Mouse (Mus musculus): ENCODE data around the gene Cyp11a1. TPM values are rescaled to one million over a fixed set of nuclear protein-coding genes. Genes with fewer than 3 reads are reported as not detected.

Cyp11a1 gene
- polyA plus RNA-seq, 1 experiment, result 0.67 TPM

GRCm38 (mm10) chr9:58047061-58047460, 40.9 kb downstream of the Cyp11a1 start:
- Histone ChIP-seq H3K27ac (ENCODE audit: insufficient read depth, low read length) (no peak overlapping the region), H3K27me3 (ENCODE audit: control insufficient read depth, insufficient read depth, low read length) (no peaks in the 10 kb centered on the region), H3K4me3 (ENCODE audit: extremely low read depth, insufficient read depth, insufficient read length) (no peak overlapping the region), H3K36me3 (ENCODE audit: control insufficient read depth, insufficient read depth, low read length) (no peaks in the 10 kb centered on the region), H3K4me1 (ENCODE audit: control insufficient read depth, insufficient read depth, insufficient read length) (no peaks in the 10 kb centered on the region; the same call in 1 of the 2 replicates)
- WGBS, result 24% methylated on average over 10 of the region's 10 CpGs
- TF ChIP-seq POLR2A (IDR thresholded peaks at IDR 0.05; ENCODE audit: low read depth, low read length) (no peak), CTCF (IDR thresholded peaks at IDR 0.05; ENCODE audit: extremely low read depth, insufficient read depth, insufficient read length, insufficient replicate concordance) (no peak)
- DNase-seq (ENCODE audit: low read depth in 1 of 2, low spot score in 2 of 2), result no peak

- H3K4me1 ChIP-seq (ENCODE audit: control insufficient read depth, insufficient read depth, insufficient read length), result no peaks in the 10 kb centered on the region; the same call in 1 of the 2 replicates
- WGBS, result 53% methylated on average over 6 of the region's 6 CpGs
- TF ChIP-seq CTCF (IDR thresholded peaks at IDR 0.05; ENCODE audit: extremely low read depth, insufficient read depth, insufficient read length, insufficient replicate concordance), result no peak
- TF ChIP-seq POLR2A (IDR thresholded peaks at IDR 0.05; ENCODE audit: low read depth, low read length), result no peak
- H3K36me3 ChIP-seq (ENCODE audit: control insufficient read depth, insufficient read depth, low read length), result no peaks in the 10 kb centered on the region
- H3K27me3 ChIP-seq (ENCODE audit: control insufficient read depth, insufficient read depth, low read length), result no peaks in the 10 kb centered on the region
- no peak overlapping the region for H3K27ac ChIP-seq (ENCODE audit: insufficient read depth, low read length)
- no peak overlapping the region for H3K4me3 ChIP-seq (ENCODE audit: extremely low read depth, insufficient read depth, insufficient read length)
- no peak for DNase-seq (ENCODE audit: low read depth in 1 of 2, low spot score in 2 of 2)
These were observed 42.4 kb downstream of the Cyp11a1 start for GRCm38 (mm10) chr9:58048621-58049020.

GRCm38 (mm10) chr9:58049186-58049585, 43.0 kb downstream of the Cyp11a1 start:
- no peaks in the 10 kb centered on the region for H3K36me3 ChIP-seq (ENCODE audit: control insufficient read depth, insufficient read depth, low read length)
- no peak overlapping the region for H3K4me3 ChIP-seq (ENCODE audit: extremely low read depth, insufficient read depth, insufficient read length)
- DNase-seq (ENCODE audit: low read depth in 1 of 2, low spot score in 2 of 2), result no peak
- no peak overlapping the region for H3K27ac ChIP-seq (ENCODE audit: insufficient read depth, low read length)
- WGBS, result 71% methylated on average over 6 of the region's 6 CpGs
- TF ChIP-seq CTCF (IDR thresholded peaks at IDR 0.05; ENCODE audit: extremely low read depth, insufficient read depth, insufficient read length, insufficient replicate concordance), result no peak
- no peak for TF ChIP-seq POLR2A (IDR thresholded peaks at IDR 0.05; ENCODE audit: low read depth, low read length)
- H3K27me3 ChIP-seq (ENCODE audit: control insufficient read depth, insufficient read depth, low read length), result no peaks in the 10 kb centered on the region
- H3K4me1 ChIP-seq (ENCODE audit: control insufficient read depth, insufficient read depth, insufficient read length), result no peaks in the 10 kb centered on the region; the same call in 1 of the 2 replicates

- Histone ChIP-seq H3K27me3 (ENCODE audit: control insufficient read depth, insufficient read depth, low read length) (no peaks in the 10 kb centered on the region), H3K27ac (ENCODE audit: insufficient read depth, low read length) (no peak overlapping the region), H3K4me1 (ENCODE audit: control insufficient read depth, insufficient read depth, insufficient read length) (no peaks in the 10 kb centered on the region; the same call in 1 of the 2 replicates), H3K4me3 (ENCODE audit: extremely low read depth, insufficient read depth, insufficient read length) (no peak overlapping the region), H3K36me3 (ENCODE audit: control insufficient read depth, insufficient read depth, low read length) (no peaks in the 10 kb centered on the region)
- no peak for TF ChIP-seq POLR2A (IDR thresholded peaks at IDR 0.05; ENCODE audit: low read depth, low read length)
- no peak for TF ChIP-seq CTCF (IDR thresholded peaks at IDR 0.05; ENCODE audit: extremely low read depth, insufficient read depth, insufficient read length, insufficient replicate concordance)
- DNase-seq (ENCODE audit: low read depth in 1 of 2, low spot score in 2 of 2), result no peak
- 71% methylated on average over 7 of the region's 7 CpGs for WGBS
These were observed 43.6 kb downstream of the Cyp11a1 start for GRCm38 (mm10) chr9:58049861-58050260.

- no peak for TF ChIP-seq POLR2A (IDR thresholded peaks at IDR 0.05; ENCODE audit: low read depth, low read length)
- DNase-seq (ENCODE audit: low read depth in 1 of 2, low spot score in 2 of 2), result no peak
- H3K36me3 ChIP-seq (ENCODE audit: control insufficient read depth, insufficient read depth, low read length), result no peaks in the 10 kb centered on the region
- H3K4me1 ChIP-seq (ENCODE audit: control insufficient read depth, insufficient read depth, insufficient read length), result no peaks in the 10 kb centered on the region; the same call in 1 of the 2 replicates
- H3K4me3 ChIP-seq (ENCODE audit: extremely low read depth, insufficient read depth, insufficient read length), result no peak overlapping the region
- WGBS, result 55% methylated on average over 5 of the region's 5 CpGs
- H3K27ac ChIP-seq (ENCODE audit: insufficient read depth, low read length), result no peak overlapping the region
- no peaks in the 10 kb centered on the region for H3K27me3 ChIP-seq (ENCODE audit: control insufficient read depth, insufficient read depth, low read length)
These were observed 45.7 kb downstream of the Cyp11a1 start for GRCm38 (mm10) chr9:58051937-58052336.

- peak in 1 of 2 experiments; percentile 46 for DNase-seq (ENCODE audit: low read depth in 1 of 2, low spot score in 2 of 2)
- Histone ChIP-seq H3K36me3 (ENCODE audit: control insufficient read depth, insufficient read depth, low read length) (no peaks in the 10 kb centered on the region), H3K4me3 (ENCODE audit: extremely low read depth, insufficient read depth, insufficient read length) (no peak overlapping the region), H3K4me1 (ENCODE audit: control insufficient read depth, insufficient read depth, insufficient read length) (no peaks in the 10 kb centered on the region; the same call in 1 of the 2 replicates), H3K27ac (ENCODE audit: insufficient read depth, low read length) (no peak overlapping the region), H3K27me3 (ENCODE audit: control insufficient read depth, insufficient read depth, low read length) (no peaks in the 10 kb centered on the region)
- WGBS, result 28% methylated on average over 3 of the region's 3 CpGs
- TF ChIP-seq CTCF (IDR thresholded peaks at IDR 0.05; ENCODE audit: extremely low read depth, insufficient read depth, insufficient read length, insufficient replicate concordance), result peak; percentile 51; the same call in 1 of the 2 replicates
- no peak for TF ChIP-seq POLR2A (IDR thresholded peaks at IDR 0.05; ENCODE audit: low read depth, low read length)
These were observed 46.9 kb downstream of the Cyp11a1 start for GRCm38 (mm10) chr9:58053102-58053501.

- Histone ChIP-seq H3K36me3 (ENCODE audit: control insufficient read depth, insufficient read depth, low read length) (no peaks in the 10 kb centered on the region), H3K27ac (ENCODE audit: insufficient read depth, low read length) (no peak overlapping the region), H3K4me3 (ENCODE audit: extremely low read depth, insufficient read depth, insufficient read length) (no peak overlapping the region), H3K4me1 (ENCODE audit: control insufficient read depth, insufficient read depth, insufficient read length) (no peaks in the 10 kb centered on the region), H3K27me3 (ENCODE audit: control insufficient read depth, insufficient read depth, low read length) (no peaks in the 10 kb centered on the region)
- no peak for TF ChIP-seq POLR2A (IDR thresholded peaks at IDR 0.05; ENCODE audit: low read depth, low read length)
- no peak for TF ChIP-seq CTCF (IDR thresholded peaks at IDR 0.05; ENCODE audit: extremely low read depth, insufficient read depth, insufficient read length, insufficient replicate concordance)
- DNase-seq (ENCODE audit: low read depth in 1 of 2, low spot score in 2 of 2), result no peak
- WGBS, result 69% methylated on average over 3 of the region's 3 CpGs
These were observed 47.3 kb downstream of the Cyp11a1 start for GRCm38 (mm10) chr9:58053544-58053943.
